Mouse (Mus musculus) duodenum, adult 2 months (tissue): ENCODE measurements around the gene Mms22l. TPM values are rescaled to one million over a fixed set of nuclear protein-coding genes. Genes with fewer than 3 reads are reported as not detected.

Experiments used
- polyA plus RNA-seq: library from polyadenylated mRNA; depleted of rRNA; stranded (reverse); fragments of >200 nt; gene quantifications from 2 replicates; pipeline ENCODE4 v1.2.3, GENCODE M21; 2012; ENCODE audit warnings: low replicate concordance; rRNA removed

The Mms22l gene
- 0.83 and 2.5 TPM in 2 replicates for polyA plus RNA-seq

GRCm38 (mm10) chr4:24496116-24496952, at the start of gene Mms22l:
Gene Mms22l (plus strand): TSS chr4:24496451.

